Mouse (Mus musculus) heart, postnatal 0 days (tissue): ENCODE data around the gene Dhrs7. TPM values are rescaled to one million over a fixed set of nuclear protein-coding genes. Genes with fewer than 3 reads are reported as not detected.

Source experiments
- ATAC-seq: fragments of 200-750 bp; cut with Nextera tagmentation; 2 replicates; pipeline ENCODE4 v1.8.0; 2017; ENCODE audit warnings: low read depth, moderate number of reproducible peaks, moderate library complexity; ENCODE audit not compliant: insufficient read depth
- DNase-seq: peaks from one replicate; pipeline ENCODE4 v3.0.0-alpha.2; 2016; ENCODE audit warnings: low spot score
- H3K27ac ChIP-seq: fragments of 300-500 bp; sonication (generic); 2 replicates; pipeline ENCODE4 v1.5.1; 2014; ENCODE audit warnings: low read depth, mild to moderate bottlenecking
- H3K27me3 ChIP-seq: fragments of 300-500 bp; sonication (generic); 2 replicates; pipeline ENCODE4 v1.6.1; 2014; ENCODE audit warnings: low read length, mixed read lengths; ENCODE audit not compliant: control insufficient read depth, insufficient read depth
- H3K36me3 ChIP-seq: fragments of 300-500 bp; sonication (generic); replicated peaks from 2 replicates; pipeline ENCODE4 v1.6.1; 2014; ENCODE audit warnings: low read length, mixed read lengths; ENCODE audit not compliant: control insufficient read depth, insufficient read depth
- H3K4me1 ChIP-seq: fragments of 300-500 bp; sonication (generic); 2 replicates; pipeline ENCODE4 v1.6.1; 2014; ENCODE audit warnings: antibody characterized with exemption; ENCODE audit not compliant: control insufficient read depth, insufficient read depth
- H3K4me2 ChIP-seq: fragments of 300-500 bp; sonication (generic); 2 replicates; pipeline ENCODE4 v1.6.1; 2014; ENCODE audit warnings: low read depth, mild to moderate bottlenecking, low read length, moderate library complexity
- H3K4me3 ChIP-seq: fragments of 300-500 bp; sonication (generic); 2 replicates; pipeline ENCODE4 v1.5.1; 2014; ENCODE audit warnings: low read depth, low read length
- H3K9ac ChIP-seq: fragments of 300-500 bp; sonication (generic); replicated peaks from 2 replicates; pipeline ENCODE4 v1.6.1; 2014; ENCODE audit warnings: low read depth, low read length, mixed read lengths
- H3K9me3 ChIP-seq: fragments of 300-500 bp; sonication (generic); replicated peaks from 2 replicates; pipeline ENCODE4 v1.6.1; 2016; ENCODE audit warnings: low read length; ENCODE audit not compliant: control insufficient read depth
- CTCF ChIP-seq: IDR thresholded peaks from 2 replicates; pipeline ENCODE4 v1.5.1; 2016; ENCODE audit warnings: antibody characterized with exemption, control low read depth, low read depth
- EP300 ChIP-seq: IDR thresholded peaks from 2 replicates; pipeline ENCODE4 v1.6.1; 2016; ENCODE audit warnings: antibody characterized with exemption, low read depth
- WGBS: fragments of 180-500 bp; shearing (Covaris S2); extraction: QIAGEN DNeasy Blood & Tissue Kit; methylation state at CpG from one replicate; pipeline ENCODE4 v1.1.7; 2014; 5-methylcytosine and 5-hydroxymethylcytosine counted together
- polyA plus RNA-seq: library from polyadenylated mRNA; unstranded; fragments of >200 nt; fragmentation: Nextera tagmentation; extraction: Ambion mirVana; gene quantifications from 2 replicates; pipeline ENCODE4 v1.2.1, GENCODE M21; 2015
- total RNA-seq: library from RNA; depleted of rRNA; stranded (reverse); fragments of >200 nt; gene quantifications from 2 replicates; pipeline ENCODE4 v1.2.3, GENCODE M21; 2014; ENCODE audit warnings: low replicate concordance

The Dhrs7 gene
- total and polyA plus RNA-seq, 2 experiments from 2014 or later = 91.6 to 227 TPM

DNA sequence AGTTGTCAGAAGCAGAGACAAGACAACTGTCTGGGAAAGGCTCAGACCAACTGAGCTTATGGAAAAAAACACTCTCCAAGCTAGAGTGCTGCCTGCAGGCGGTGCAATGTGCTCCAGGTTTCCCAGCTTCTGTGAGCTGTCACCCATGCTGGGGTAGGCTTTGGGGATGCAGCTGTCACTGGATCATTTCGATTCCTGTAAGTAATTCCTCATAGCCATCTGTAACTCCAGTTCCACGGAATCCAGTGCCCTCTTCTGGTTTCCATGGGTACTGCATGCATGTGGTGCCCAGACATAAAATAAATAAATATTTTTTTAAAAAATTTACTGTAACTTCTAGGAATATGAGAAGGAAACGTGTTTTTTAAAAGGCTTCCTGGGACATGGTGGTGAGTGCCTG lies 10.0 kb downstream of the Dhrs7 start:
- Histone ChIP-seq H3K4me3 (no peak overlapping the region), H3K9ac (no peak overlapping the region), H3K27me3 (no peaks in the 10 kb centered on the region), H3K36me3 (peaks cover 53% of the 10 kb centered on the region), H3K4me1 (no peaks in the 10 kb centered on the region), H3K27ac (no peak overlapping the region), H3K9me3 (no peaks in the 10 kb centered on the region), H3K4me2 (no peak overlapping the region)
- WGBS = 26% methylated on average over 4 of the region's 4 CpGs
- no peak for ATAC-seq
- TF ChIP-seq CTCF (peak; percentile 71), EP300 (no peak)
- peak; percentile 58 for DNase-seq

DNA sequence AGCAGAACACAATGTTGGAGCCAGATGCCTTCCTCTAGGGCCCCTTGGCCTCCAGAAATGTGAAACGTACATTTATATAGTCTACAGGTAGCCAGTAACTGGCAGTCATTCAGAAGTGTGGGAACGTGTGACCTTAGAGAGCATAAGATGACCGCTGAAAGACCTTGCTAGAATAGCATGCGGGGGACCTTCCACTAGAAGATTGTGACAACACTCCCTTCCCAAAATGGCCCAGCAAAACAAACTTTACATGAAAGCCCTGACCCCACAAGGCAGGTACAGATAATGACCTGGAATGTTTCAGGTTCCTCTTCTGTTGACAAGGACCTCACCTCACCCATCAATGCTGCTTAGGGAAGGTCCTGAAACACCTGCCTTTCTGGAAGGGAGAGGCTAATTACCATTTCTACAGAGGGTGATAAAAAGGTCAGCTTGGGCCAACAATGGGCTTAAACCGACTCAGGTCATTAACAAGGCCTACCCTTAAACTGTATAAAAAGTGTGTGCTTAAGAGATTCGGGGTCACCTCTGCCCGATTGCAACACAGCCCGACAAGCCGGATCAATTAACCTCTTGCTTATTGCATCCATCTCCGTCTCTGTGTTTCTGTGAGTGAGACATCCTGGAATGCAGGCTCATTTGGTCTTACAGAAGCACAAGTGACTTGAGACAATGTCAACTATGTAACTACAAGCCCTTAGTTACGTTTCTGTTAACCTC lies 14.9 kb downstream of the Dhrs7 start, which contains the start of gene Gm4756:
TSS of gene Gm4756 (minus strand) at position 51 of the 720 bp plus-strand sequence.
- TF ChIP-seq CTCF (no peak), EP300 (no peak)
- no peaks in the 10 kb centered on the region for H3K9me3 ChIP-seq
- H3K27me3 ChIP-seq = no peaks in the 10 kb centered on the region
- H3K36me3 ChIP-seq = peaks cover 36% of the 10 kb centered on the region
- no peak within 1 kb of the TSS for H3K4me2 ChIP-seq
- H3K9ac ChIP-seq = no peak within 1 kb of the TSS
- no peaks in the 10 kb centered on the region for H3K4me1 ChIP-seq
- no peak for DNase-seq
- WGBS = 84% methylated on average over 11 of the region's 11 CpGs
- no peak within 1 kb of the TSS for H3K4me3 ChIP-seq
- ATAC-seq = no peak
- no peak within 1 kb of the TSS for H3K27ac ChIP-seq

DNA sequence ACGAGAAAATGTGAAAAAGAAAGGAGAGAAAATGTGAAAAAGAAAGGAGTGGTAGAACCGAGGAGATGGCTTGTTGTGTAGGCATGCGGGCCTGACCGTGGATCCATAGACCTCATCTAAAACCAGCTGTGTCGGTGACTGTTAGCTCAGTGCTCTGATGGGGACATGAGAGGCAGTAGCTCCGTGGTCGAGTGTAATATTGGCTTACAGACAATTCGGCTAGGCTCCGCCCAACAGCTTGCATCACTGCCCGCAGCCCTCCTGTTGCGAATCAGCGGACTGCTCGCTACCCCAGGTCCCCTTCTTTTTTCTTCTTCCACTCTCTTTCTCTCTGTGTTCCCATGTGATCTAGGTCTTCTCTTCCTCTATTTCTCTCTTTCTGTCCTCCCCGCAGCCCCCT lies 15.8 kb downstream of the Dhrs7 start:
- Histone ChIP-seq H3K36me3 (peaks cover 36% of the 10 kb centered on the region), H3K27me3 (no peaks in the 10 kb centered on the region), H3K4me1 (no peaks in the 10 kb centered on the region), H3K9me3 (peaks cover 7% of the 10 kb centered on the region; the same call in 1 of the 2 replicates), H3K27ac (no peak overlapping the region), H3K4me2 (no peak overlapping the region), H3K9ac (no peak overlapping the region), H3K4me3 (no peak overlapping the region)
- no peak for DNase-seq
- WGBS = 89% methylated on average over 14 of the region's 14 CpGs
- ATAC-seq = no peak
- no peak for TF ChIP-seq EP300
- no peak for TF ChIP-seq CTCF

DNA sequence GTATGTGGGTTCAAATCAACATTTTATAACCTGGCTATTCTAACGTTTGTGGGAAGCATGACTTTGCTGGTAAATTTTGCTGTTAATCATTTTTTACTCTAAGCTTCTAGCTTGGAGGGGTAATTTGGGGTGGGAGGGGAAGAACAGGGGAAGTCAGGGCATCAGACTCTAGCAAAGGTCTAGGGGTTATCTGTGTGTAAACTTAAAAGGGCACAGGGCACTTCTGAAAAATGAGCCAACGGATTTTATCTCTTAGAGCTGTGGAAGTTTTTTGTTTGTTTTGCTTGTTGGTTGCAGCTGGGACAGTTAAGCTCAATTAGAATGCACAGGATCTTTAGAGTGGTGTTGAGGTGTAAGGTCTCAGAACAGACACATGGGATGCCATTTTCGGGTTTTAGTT lies 26.7 kb downstream of the Dhrs7 start:
- Histone ChIP-seq H3K36me3 (no peaks in the 10 kb centered on the region), H3K4me2 (no peak overlapping the region), H3K4me3 (no peak overlapping the region), H3K9me3 (peaks cover 4% of the 10 kb centered on the region; the same call in 1 of the 2 replicates), H3K27ac (no peak overlapping the region), H3K9ac (no peak overlapping the region), H3K27me3 (no peaks in the 10 kb centered on the region), H3K4me1 (no peaks in the 10 kb centered on the region)
- 61% methylated on average over 3 of the region's 3 CpGs for WGBS
- ATAC-seq (no peak), DNase-seq (no peak)
- no peak for TF ChIP-seq EP300
- no peak for TF ChIP-seq CTCF

DNA sequence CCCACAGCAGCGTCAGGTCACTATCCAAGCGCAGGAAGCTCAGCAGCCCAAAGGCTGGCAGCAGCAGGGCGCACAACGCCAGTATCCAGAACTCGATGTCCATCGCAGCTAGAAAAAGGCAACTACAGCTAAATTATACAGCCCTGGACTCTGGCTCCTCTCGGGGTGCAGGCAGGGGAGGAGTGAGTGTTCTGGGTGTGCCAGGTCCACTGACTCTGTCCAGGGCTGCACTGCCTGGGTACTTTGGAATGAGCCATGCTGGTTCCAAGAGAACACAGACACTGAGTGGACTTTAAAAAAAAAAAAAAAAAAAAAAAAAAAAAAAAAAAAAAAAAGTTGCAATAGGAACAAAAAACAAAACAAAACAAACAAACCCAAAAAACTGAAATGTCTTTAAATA lies 36.0 kb downstream of the Dhrs7 start:
- no peak overlapping the region for H3K9ac ChIP-seq
- no peaks in the 10 kb centered on the region for H3K4me1 ChIP-seq
- H3K27ac ChIP-seq = no peak overlapping the region
- no peak overlapping the region for H3K4me3 ChIP-seq
- ATAC-seq = no peak
- WGBS = 87% methylated on average over 7 of the region's 7 CpGs
- H3K36me3 ChIP-seq = no peaks in the 10 kb centered on the region
- no peak for TF ChIP-seq CTCF
- no peak for DNase-seq
- H3K27me3 ChIP-seq = no peaks in the 10 kb centered on the region
- no peak overlapping the region for H3K4me2 ChIP-seq
- no peaks in the 10 kb centered on the region for H3K9me3 ChIP-seq

DNA sequence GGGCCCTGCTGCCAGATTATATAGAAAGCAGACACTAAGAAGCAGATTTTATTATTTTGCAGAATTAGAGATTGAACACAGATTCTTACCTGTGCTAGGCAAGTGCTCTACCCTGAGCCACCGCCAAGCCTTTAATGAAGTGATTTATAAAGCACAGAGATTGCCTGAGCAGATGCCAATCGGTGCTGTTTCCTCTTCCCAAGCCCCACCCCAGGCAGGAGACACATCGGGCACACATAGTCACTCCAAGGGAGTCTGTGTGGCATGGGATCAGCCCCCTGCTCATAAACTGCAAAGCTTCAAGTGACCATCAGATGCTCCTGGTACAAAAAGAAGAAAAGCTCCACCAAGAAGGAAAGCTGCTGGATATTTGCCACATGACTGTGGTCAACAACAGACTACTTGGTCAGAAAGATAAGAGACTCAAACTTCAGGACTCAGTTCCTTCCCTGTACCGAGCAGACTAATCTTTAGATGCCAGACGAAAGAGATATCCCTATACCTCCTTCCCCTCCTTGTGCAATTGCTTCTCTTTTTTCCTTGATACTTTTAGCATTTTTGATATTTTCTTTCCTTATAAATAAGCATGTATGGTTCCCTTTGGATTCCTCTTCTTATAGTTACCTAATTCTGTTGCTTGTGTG lies 41.7 kb downstream of the Dhrs7 start:
- Histone ChIP-seq H3K27ac (no peak overlapping the region), H3K9me3 (no peaks in the 10 kb centered on the region), H3K4me3 (no peak overlapping the region), H3K36me3 (no peaks in the 10 kb centered on the region), H3K4me2 (no peak overlapping the region), H3K4me1 (no peaks in the 10 kb centered on the region), H3K9ac (no peak overlapping the region), H3K27me3 (no peaks in the 10 kb centered on the region)
- ATAC-seq = no peak
- TF ChIP-seq EP300 (no peak), CTCF (no peak)
- no peak for DNase-seq
- 50% methylated on average over 5 of the region's 5 CpGs for WGBS
